Mouse (Mus musculus): ENCODE data around the gene Selenot. TPM values are rescaled to one million over a fixed set of nuclear protein-coding genes. Genes with fewer than 3 reads are reported as not detected.

The Selenot gene
- polyA plus RNA-seq (2015; fragmentation: Illumina TruSeq; extraction: RNeasy Lipid Tissue Mini Kit (QIAGEN cat#74804); ENCODE audit: insufficient read depth, low read depth, low replicate concordance), result 20.8 TPM

DNA sequence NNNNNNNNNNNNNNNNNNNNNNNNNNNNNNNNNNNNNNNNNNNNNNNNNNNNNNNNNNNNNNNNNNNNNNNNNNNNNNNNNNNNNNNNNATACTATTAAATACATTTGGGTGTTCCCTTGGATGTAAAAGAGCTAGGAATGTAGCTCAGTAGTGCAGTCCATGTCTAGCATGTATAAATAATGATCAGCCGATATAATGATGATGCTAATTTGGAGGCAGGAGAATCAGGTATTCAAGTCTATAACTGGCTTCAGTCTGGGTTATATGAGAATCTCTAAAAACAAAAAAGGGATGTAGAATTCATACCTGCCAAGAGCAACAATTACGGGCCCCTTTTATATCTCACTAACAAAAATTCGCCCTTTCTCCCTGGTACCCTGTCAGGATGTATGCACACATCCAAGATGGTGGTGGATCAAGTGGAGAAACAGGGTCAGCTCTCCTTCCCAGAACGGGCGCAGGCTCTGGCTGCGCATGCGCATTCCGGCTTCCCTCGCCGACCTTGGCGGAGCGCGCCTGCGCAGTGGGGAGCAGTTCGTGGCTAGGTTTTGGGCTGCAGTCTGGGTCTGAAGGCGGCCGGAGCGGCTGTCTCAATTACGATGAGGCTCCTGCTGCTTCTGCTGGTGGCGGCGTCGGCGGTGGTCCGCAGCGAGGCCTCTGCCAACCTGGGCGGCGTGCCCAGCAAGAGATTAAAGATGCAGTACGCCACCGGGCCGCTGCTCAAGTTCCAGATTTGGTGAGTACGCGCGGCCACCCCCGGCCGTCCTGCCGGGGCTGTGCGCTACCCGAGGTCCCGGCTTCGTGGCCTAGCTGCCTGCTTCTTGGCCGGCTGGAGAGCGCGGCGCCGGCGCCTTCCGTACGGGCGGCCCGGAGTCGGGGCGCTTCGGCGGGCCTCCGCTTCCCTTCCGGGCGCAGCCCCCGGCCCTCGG is at the start of gene Selenot:
Gene Selenot, plus strand, starts transcription at position 500 of the 930 bp plus-strand sequence.

DNA sequence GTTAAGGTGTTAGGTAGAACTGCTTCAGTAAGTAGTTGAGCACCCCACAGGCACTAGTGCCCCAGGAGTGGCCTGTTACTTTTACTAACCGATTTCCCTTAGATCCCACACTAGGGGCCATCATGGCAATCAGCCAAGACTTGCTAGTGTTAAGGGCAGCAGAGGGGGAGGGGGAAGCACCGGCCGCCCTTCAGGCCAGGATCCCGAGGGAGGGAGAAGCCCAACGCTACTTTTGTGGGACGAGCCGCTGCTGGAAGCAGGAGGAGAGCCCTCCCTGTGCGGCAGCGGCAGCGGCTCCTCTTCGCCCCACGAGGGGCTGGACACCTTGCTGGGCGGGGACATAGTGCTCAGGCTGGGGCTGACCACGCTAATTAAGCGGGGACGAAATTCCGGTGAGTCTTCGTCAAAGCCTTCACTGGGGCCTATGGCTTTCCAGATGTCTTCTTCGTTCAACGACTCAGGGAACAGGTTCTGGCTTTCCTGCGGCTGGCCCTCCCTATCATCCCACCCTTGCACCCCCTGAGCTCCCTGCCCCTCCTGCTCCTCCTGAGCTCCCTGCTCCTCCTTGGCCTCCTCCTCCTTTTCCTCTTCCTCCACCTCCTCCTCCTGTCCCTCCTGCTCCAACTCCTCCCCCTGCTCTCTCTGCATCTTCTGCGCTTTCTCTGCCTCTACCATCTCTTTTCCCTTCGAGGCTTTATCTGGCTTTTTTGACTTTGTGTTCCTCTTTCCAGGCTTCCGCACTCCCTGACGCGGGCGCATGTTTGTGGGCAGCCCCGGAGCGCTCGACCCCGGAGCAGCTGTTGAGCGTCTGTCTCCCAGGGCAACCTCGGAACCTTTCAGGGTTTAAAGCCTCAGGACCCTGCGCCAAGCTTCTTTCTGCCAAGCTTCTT is 60.2 kb downstream of the Selenot start, which contains the start of gene Erich6:
Gene Erich6, minus strand, starts transcription at position 802 of the 890 bp plus-strand sequence.

Other genes with a start within 250 kb of the Selenot start
- 2.0 TPM for gene Tsc22d2, start 161.9 kb upstream of the Selenot start, polyA plus RNA-seq (2015; fragmentation: Illumina TruSeq; extraction: RNeasy Lipid Tissue Mini Kit (QIAGEN cat#74804); ENCODE audit: insufficient read depth, low read depth, low replicate concordance)
- 10.3 TPM for gene Eif2a, start 50.8 kb upstream of the Selenot start, polyA plus RNA-seq (2015; fragmentation: Illumina TruSeq; extraction: RNeasy Lipid Tissue Mini Kit (QIAGEN cat#74804); ENCODE audit: insufficient read depth, low read depth, low replicate concordance)
- 58.9 TPM for gene Serp1, start 50.7 kb upstream of the Selenot start, polyA plus RNA-seq (2015; fragmentation: Illumina TruSeq; extraction: RNeasy Lipid Tissue Mini Kit (QIAGEN cat#74804); ENCODE audit: insufficient read depth, low read depth, low replicate concordance)
- gene Erich6, start 60.6 kb downstream of the Selenot start, polyA plus RNA-seq (2015; fragmentation: Illumina TruSeq; extraction: RNeasy Lipid Tissue Mini Kit (QIAGEN cat#74804); ENCODE audit: insufficient read depth, low read depth, low replicate concordance), result not detected
- 5.6 TPM for gene Siah2, start 115.8 kb downstream of the Selenot start, polyA plus RNA-seq (2015; fragmentation: Illumina TruSeq; extraction: RNeasy Lipid Tissue Mini Kit (QIAGEN cat#74804); ENCODE audit: insufficient read depth, low read depth, low replicate concordance)
- not detected for gene Mindy4b-ps, start 245.7 kb downstream of the Selenot start, polyA plus RNA-seq (2015; fragmentation: Illumina TruSeq; extraction: RNeasy Lipid Tissue Mini Kit (QIAGEN cat#74804); ENCODE audit: insufficient read depth, low read depth, low replicate concordance)